Mouse (Mus musculus) lung, adult 18-20 months (tissue): ENCODE data around the gene Synj2.

Experiments
- DNase-seq, 2 experiments: peaks; one replicate each; pipeline ENCODE4 v3.0.0; 2022; ENCODE audit warnings: mixed read lengths in 2 of 2

The Synj2 gene

GRCm38 (mm10) chr17:5941230-5942043 is at the start of gene Synj2:
TSS of gene Synj2 (plus strand) at chr17:5941280.
- DNase-seq, result peak; percentile 58 to 64

GRCm38 (mm10) chr17:5891933-5892683 is 49.0 kb upstream of the Synj2 start:
- DNase-seq, result no peak

- peak; percentile 16 to 38 for DNase-seq
Measured at GRCm38 (mm10) chr17:5893092-5893491, 48.0 kb upstream of the Synj2 start.

- DNase-seq, result no peak
Measured at GRCm38 (mm10) chr17:5893574-5894148, 47.4 kb upstream of the Synj2 start.

- peak in 1 of 2 experiments; percentile 18 for DNase-seq
Measured at GRCm38 (mm10) chr17:5896066-5896465, 45.0 kb upstream of the Synj2 start.

- no peak for DNase-seq
Measured at GRCm38 (mm10) chr17:5896607-5897006, 44.5 kb upstream of the Synj2 start.

- DNase-seq, result no peak
Measured at GRCm38 (mm10) chr17:5897326-5898200, 43.5 kb upstream of the Synj2 start.

- DNase-seq, result no peak
Measured at GRCm38 (mm10) chr17:5899251-5899650, 41.8 kb upstream of the Synj2 start.

- DNase-seq, result no peak
Measured at GRCm38 (mm10) chr17:5901381-5901780, 39.7 kb upstream of the Synj2 start.

- peak in 1 of 2 experiments; percentile 13 for DNase-seq
Measured at GRCm38 (mm10) chr17:5903630-5904301, 37.3 kb upstream of the Synj2 start.

GRCm38 (mm10) chr17:5909681-5910080 is 31.4 kb upstream of the Synj2 start:
- DNase-seq, result no peak

GRCm38 (mm10) chr17:5911591-5911990 is 29.5 kb upstream of the Synj2 start:
- no peak for DNase-seq

GRCm38 (mm10) chr17:5912797-5913196 is 28.3 kb upstream of the Synj2 start:
- DNase-seq, result no peak

- no peak for DNase-seq
Measured at GRCm38 (mm10) chr17:5914217-5914616, 26.9 kb upstream of the Synj2 start.

- DNase-seq, result no peak
Measured at GRCm38 (mm10) chr17:5921954-5922353, 19.1 kb upstream of the Synj2 start.

- no peak for DNase-seq
Measured at GRCm38 (mm10) chr17:5923281-5923680, 17.8 kb upstream of the Synj2 start.

- no peak for DNase-seq
Measured at GRCm38 (mm10) chr17:5924238-5924637, 16.8 kb upstream of the Synj2 start.

- no peak for DNase-seq
Measured at GRCm38 (mm10) chr17:5926710-5927109, 14.4 kb upstream of the Synj2 start.

- DNase-seq, result no peak
Measured at GRCm38 (mm10) chr17:5929031-5929430, 12.0 kb upstream of the Synj2 start.

GRCm38 (mm10) chr17:5932161-5932560 is 8.9 kb upstream of the Synj2 start:
- no peak for DNase-seq

- DNase-seq, result peak; percentile 90 to 92
Measured at GRCm38 (mm10) chr17:5934554-5935324, 6.3 kb upstream of the Synj2 start.
